Mouse (Mus musculus) ES-Bruce4 (cell line): Measurements from ENCODE around the gene Gm10031. TPM values are rescaled to one million over a fixed set of nuclear protein-coding genes. Genes with fewer than 3 reads are reported as not detected.
"Not testable (repeated sequence)": the region's sequence is repeated elsewhere in the genome, so short reads cannot be mapped to it uniquely, and the experiment has no call there.

Experiments used
- H3K27ac ChIP-seq: 2 replicates; pipeline ENCODE4 v1.5.1; 2012; ENCODE audit warnings: low read length, inconsistent platforms; ENCODE audit not compliant: insufficient read depth
- H3K27me3 ChIP-seq: 2 replicates; pipeline ENCODE4 v1.6.1; 2012; ENCODE audit warnings: mild to moderate bottlenecking, low read length, inconsistent platforms; ENCODE audit not compliant: control insufficient read depth, poor library complexity, insufficient read depth, severe bottlenecking
- H3K36me3 ChIP-seq: 2 replicates; pipeline ENCODE4 v1.6.1; 2012; ENCODE audit warnings: inconsistent platforms, mild to moderate bottlenecking, low read length, moderate library complexity; ENCODE audit not compliant: control insufficient read depth, poor library complexity, insufficient read depth, severe bottlenecking
- H3K4me1 ChIP-seq: one replicate; pipeline ENCODE4 v1.8.1; 2011; ENCODE audit warnings: low read length; ENCODE audit not compliant: control insufficient read depth, insufficient read depth
- H3K4me3 ChIP-seq: 2 replicates; pipeline ENCODE4 v1.5.1; 2011; ENCODE audit warnings: low read depth, mild to moderate bottlenecking, low read length
- H3K9ac ChIP-seq: 2 replicates; pipeline ENCODE4 v1.6.1; 2012; ENCODE audit warnings: low read depth, mild to moderate bottlenecking, inconsistent platforms; ENCODE audit not compliant: poor library complexity, severe bottlenecking
- H3K9me3 ChIP-seq: replicated peaks from 2 replicates; pipeline ENCODE4 v1.6.1; 2012; ENCODE audit warnings: mild to moderate bottlenecking, low read length, inconsistent platforms; ENCODE audit not compliant: control insufficient read depth, poor library complexity, insufficient read depth, severe bottlenecking
- CTCF ChIP-seq: IDR thresholded peaks from one replicate; pipeline ENCODE4 v1.8.1; 2011; ENCODE audit warnings: low read depth, low read length
- EP300 ChIP-seq: IDR thresholded peaks from 2 replicates; pipeline ENCODE4 v1.6.1; 2011; ENCODE audit warnings: low read depth, low read length; ENCODE audit not compliant: insufficient read depth
- POLR2A ChIP-seq: IDR thresholded peaks from one replicate; pipeline ENCODE4 v1.8.1; 2011; ENCODE audit warnings: low read length; ENCODE audit not compliant: insufficient read depth
- polyA plus RNA-seq: library from polyadenylated mRNA; stranded (reverse); fragments of >200 nt; gene quantifications from 2 replicates; pipeline ENCODE4 v1.2.4, GENCODE M21; 2011; ENCODE audit warnings: low read depth; ENCODE audit not compliant: missing spikeins, insufficient read depth, insufficient read length

Gm10031 gene
- polyA plus RNA-seq, 1 experiment = 29.7 TPM

- TF ChIP-seq POLR2A = no peak
- TF ChIP-seq EP300 = no peak
- TF ChIP-seq CTCF = no peak
- H3K27ac ChIP-seq = no peak overlapping the region
- peaks cover 4% of the 10 kb centered on the region for H3K4me1 ChIP-seq
- no peak overlapping the region for H3K9ac ChIP-seq
- no peaks in the 10 kb centered on the region for H3K36me3 ChIP-seq
- no peaks in the 10 kb centered on the region for H3K27me3 ChIP-seq
- no peak overlapping the region for H3K4me3 ChIP-seq
- H3K9me3 ChIP-seq = no peaks in the 10 kb centered on the region
These were observed 16.1 kb upstream of the Gm10031 start for GRCm38 (mm10) chr1:156507753-156508152.

GRCm38 (mm10) chr1:156520136-156520780, 3.6 kb upstream of the Gm10031 start:
- H3K27ac ChIP-seq = no peak overlapping the region

GRCm38 (mm10) chr1:156521796-156522517, 1.9 kb upstream of the Gm10031 start:
- Histone ChIP-seq H3K9ac (no peak overlapping the region), H3K36me3 (no peaks in the 10 kb centered on the region), H3K4me3 (no peak overlapping the region), H3K9me3 (no peaks in the 10 kb centered on the region; the same call in none of the 2 replicates), H3K4me1 (no peaks in the 10 kb centered on the region), H3K27me3 (no peaks in the 10 kb centered on the region), H3K27ac (no peak overlapping the region)
- TF ChIP-seq EP300 = no peak

More at GRCm38 (mm10) chr1:156520136-156520780, 3.6 kb upstream of the Gm10031 start:
- TF ChIP-seq EP300 (no peak), CTCF (no peak), POLR2A (no peak)
- no peak overlapping the region for H3K4me3 ChIP-seq
- no peak overlapping the region for H3K9ac ChIP-seq
- no peaks in the 10 kb centered on the region for H3K27me3 ChIP-seq
- H3K36me3 ChIP-seq = no peaks in the 10 kb centered on the region
- no peaks in the 10 kb centered on the region for H3K4me1 ChIP-seq
- no peaks in the 10 kb centered on the region; the same call in none of the 2 replicates for H3K9me3 ChIP-seq

- H3K4me3 ChIP-seq, H3K36me3 ChIP-seq, H3K9me3 ChIP-seq, H3K9ac ChIP-seq, H3K4me1 ChIP-seq, H3K27me3 ChIP-seq, H3K27ac ChIP-seq: not testable (repeated sequence)
These were observed 8.8 kb downstream of the Gm10031 start for GRCm38 (mm10) chr1:156532476-156533175.

- TF ChIP-seq CTCF = no peak
- no peak for TF ChIP-seq POLR2A
- TF ChIP-seq EP300 = no peak
- Histone ChIP-seq H3K9ac (no peak overlapping the region), H3K9me3 (peaks cover 4% of the 10 kb centered on the region), H3K4me3 (no peak overlapping the region), H3K27me3 (0 out of 2 replicates have a peak, but pooled peaks cover 2% of the 10 kb centered on the region), H3K4me1 (no peaks in the 10 kb centered on the region), H3K27ac (no peak overlapping the region), H3K36me3 (no peaks in the 10 kb centered on the region)
These were observed 9.7 kb downstream of the Gm10031 start for GRCm38 (mm10) chr1:156533483-156533882.

- no peak overlapping the region for H3K27ac ChIP-seq
- H3K9ac ChIP-seq = no peak overlapping the region
- H3K9me3 ChIP-seq = peaks cover 4% of the 10 kb centered on the region
- 0 out of 2 replicates have a peak, but pooled peaks cover 2% of the 10 kb centered on the region for H3K27me3 ChIP-seq
- H3K36me3 ChIP-seq = no peaks in the 10 kb centered on the region
- no peaks in the 10 kb centered on the region for H3K4me1 ChIP-seq
- TF ChIP-seq CTCF (no peak), EP300 (no peak), POLR2A (no peak)
- H3K4me3 ChIP-seq = no peak overlapping the region
These were observed 10.1 kb downstream of the Gm10031 start for GRCm38 (mm10) chr1:156533911-156534310.
